Mouse (Mus musculus) heart, postnatal 36 days (tissue): ENCODE measurements around the gene Gpd2. TPM values are rescaled to one million over a fixed set of nuclear protein-coding genes. Genes with fewer than 3 reads are reported as not detected.

Source experiments
- DNase-seq, 2 experiments: peaks; one replicate each; pipeline ENCODE4 v3.0.0; 2021 to 2022
- intact Hi-C: fragments of 180-260 bp; cut with DNase I; formaldehyde crosslinking; loops from one replicate; pipeline ENCODE4 v1.15.1; 2025
- total RNA-seq, 2 experiments: library from RNA; stranded (reverse); gene quantifications; 2 replicates each; pipeline ENCODE4 v1.2.3; 2021

Gpd2 gene
- total RNA-seq, 2 experiments from 2014 or later: 15.4 to 17.5 TPM

GRCm38 (mm10) chr2:57245721-57246328 is 8.4 kb downstream of the Gpd2 start:
- intact Hi-C loops: no loop called here
- DNase-seq: no peak

GRCm38 (mm10) chr2:57250113-57250512 is 12.7 kb downstream of the Gpd2 start:
- DNase-seq: no peak
- intact Hi-C loops: no loop called here

DNA sequence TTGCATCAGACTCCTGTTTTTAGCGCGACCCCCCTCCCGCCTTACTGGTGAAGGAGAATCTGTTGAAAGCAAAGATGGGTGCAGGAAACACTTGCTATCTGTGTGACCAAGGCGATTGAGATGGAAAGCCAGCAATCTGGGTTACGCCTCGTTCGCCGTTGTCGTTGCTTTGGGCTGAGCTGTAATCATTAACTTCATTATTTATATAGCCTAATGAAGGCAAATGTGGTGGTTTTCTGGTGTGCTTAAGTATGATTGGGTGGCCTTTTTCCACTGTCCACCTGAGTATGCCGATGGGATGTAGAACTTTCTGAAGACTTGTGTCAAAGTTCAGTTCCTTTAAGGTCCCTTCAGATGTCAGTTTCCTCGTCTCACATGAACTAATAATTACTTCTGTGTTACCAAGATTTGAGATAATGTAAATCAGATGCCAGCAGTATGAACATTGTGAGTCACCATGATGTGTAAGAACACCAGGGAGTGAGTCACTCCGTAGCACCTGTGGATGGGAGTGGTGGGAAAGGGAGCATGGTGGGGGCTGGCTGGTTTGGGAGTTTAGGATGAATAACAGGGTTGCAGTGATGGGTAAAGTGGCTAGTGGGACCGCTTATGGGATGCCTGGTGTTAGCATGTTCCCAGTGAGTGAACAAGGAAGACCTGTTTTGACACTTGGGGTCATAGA is 14.3 kb downstream of the Gpd2 start:
- intact Hi-C loops: no loop called here
- no peak for DNase-seq

- intact Hi-C loops: no loop called here
Measured at GRCm38 (mm10) chr2:57252542-57253301, 15.3 kb downstream of the Gpd2 start.

GRCm38 (mm10) chr2:57254267-57254666 is 16.8 kb downstream of the Gpd2 start:
- no peak for DNase-seq
- intact Hi-C loops: no loop called here

More at GRCm38 (mm10) chr2:57252542-57253301, 15.3 kb downstream of the Gpd2 start:
- DNase-seq: no peak

DNA sequence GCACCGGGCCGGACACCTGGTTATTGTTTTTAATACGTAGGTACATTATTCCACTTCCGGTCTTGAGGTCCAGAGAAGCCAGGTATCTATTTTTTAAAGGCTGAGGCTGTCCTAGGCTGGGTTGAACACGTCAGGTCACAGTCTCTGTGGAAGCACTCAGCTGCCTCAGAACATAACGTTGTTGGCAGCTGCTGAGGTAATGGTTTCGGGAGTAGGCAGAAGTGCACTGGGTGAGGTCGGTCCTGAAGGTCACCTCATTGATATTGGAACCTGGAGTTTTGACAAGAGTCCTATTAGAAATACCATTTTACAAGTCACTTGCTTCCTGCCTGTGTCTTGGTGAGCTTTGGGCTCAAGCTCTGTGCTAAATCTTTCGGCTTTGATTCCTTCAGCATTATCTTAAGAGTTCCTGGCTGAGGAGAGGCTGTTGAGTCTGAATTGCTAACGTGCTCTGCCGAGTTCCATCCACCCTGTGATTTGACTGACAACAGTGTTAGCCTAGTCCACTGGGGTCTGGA is 17.8 kb downstream of the Gpd2 start:
- intact Hi-C loops: no loop called here
- no peak for DNase-seq

DNA sequence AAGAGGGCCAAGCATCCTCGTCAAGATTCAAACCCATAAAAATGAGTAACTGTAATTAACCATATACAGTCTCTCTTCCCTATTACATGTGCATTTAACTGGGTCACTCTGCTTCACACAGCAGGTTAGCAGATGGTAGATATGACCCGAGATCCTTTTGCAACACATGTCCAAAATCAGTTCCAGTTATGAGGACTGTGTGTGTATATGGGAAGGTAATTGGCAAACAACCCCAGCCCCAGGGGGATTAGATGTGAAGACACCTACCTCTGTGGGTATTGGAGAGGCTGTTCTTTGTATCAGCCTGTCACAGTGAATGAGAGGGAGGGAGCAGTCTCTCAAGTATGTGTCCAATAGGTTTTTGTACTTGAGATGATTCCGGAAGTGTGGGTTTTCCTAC is 18.4 kb downstream of the Gpd2 start:
- DNase-seq: no peak
- intact Hi-C loops: no loop called here

DNA sequence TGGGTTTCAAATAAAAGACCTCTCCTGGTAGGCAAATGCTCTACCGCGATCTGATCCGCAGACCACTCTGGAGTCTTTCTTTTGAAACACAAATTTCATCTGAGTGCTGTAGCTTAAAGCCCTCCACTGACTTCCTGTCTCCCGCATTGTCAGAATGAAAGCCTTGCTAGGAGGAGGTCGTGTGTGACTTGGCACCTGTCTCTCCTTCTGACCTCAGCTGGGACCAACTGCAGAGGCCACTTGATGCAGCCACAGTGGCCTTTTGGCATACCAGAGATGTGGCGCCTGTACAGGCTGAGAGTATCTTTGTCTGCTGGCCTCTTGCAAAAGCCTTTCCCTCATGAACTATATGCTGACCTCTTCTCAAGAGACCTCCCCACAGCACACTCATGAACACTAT is 19.0 kb downstream of the Gpd2 start:
- DNase-seq: no peak
- intact Hi-C loops: no loop called here

GRCm38 (mm10) chr2:57261286-57262077 is 24.0 kb downstream of the Gpd2 start:
- intact Hi-C loops: no loop called here
- DNase-seq: no peak

GRCm38 (mm10) chr2:57263431-57263830 is 26.0 kb downstream of the Gpd2 start:
- intact Hi-C loops: no loop called here
- no peak for DNase-seq

DNA sequence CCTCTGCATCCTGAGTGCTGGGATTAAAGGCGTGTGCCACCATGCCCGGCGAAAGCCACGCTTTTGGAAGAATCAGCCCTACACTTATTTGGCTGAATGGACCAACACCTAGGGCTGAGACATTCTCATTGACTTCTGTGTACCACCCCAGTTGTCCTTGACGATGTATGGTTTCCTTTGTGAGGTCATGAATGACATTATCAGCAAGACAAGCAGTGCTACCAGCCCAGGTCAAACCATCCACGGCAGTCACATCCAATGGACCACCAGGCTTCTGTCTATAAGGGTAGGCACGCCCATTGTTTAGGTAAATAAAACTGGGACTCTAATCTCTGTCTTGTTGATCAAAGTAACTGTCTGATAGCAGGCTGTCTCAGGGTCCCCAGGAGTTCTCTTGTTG is 27.5 kb downstream of the Gpd2 start:
- DNase-seq: no peak
- intact Hi-C loops: no loop called here

- DNase-seq: no peak
- intact Hi-C loops: no loop called here
Measured at GRCm38 (mm10) chr2:57266679-57267393, 29.4 kb downstream of the Gpd2 start.

DNA sequence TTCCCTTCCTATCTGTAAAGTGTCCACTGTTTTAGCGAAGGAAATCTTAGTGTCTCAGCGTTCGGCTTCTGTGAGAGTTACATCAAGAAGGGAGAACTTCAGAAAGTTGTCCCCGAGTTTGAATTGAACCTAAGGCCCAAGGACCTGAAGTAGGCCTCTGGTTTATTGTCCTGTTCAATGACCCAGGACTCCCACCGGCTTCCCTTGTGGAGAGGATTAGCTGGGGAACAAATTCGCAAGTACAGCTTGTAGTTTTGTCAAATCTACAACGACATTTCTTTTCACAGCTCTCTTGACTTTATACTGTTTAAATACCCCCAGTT is 29.9 kb downstream of the Gpd2 start:
- intact Hi-C loops: no loop called here
- DNase-seq: no peak

DNA sequence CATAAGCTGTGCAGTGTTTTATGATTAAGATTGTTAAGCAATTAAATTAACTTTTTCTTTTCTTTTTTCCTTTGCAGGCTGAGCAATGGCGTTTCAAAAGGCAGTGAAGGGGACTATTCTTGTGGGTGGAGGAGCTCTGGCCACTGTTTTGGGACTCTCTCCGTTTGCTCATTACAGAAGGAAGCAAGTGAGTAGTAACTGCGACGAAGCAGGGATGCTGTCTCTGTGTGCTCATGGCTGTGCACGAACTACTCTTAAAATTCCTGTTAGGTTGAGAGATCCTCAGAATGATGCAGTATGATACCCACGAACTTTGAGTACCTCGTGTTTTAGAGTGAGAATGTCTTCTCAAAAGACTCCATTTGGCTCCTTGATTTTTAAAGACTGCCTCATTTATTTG is 30.5 kb downstream of the Gpd2 start:
- no peak for DNase-seq
- intact Hi-C loops: no loop called here

GRCm38 (mm10) chr2:57268839-57269238 is 31.4 kb downstream of the Gpd2 start:
- intact Hi-C loops: no loop called here

DNA sequence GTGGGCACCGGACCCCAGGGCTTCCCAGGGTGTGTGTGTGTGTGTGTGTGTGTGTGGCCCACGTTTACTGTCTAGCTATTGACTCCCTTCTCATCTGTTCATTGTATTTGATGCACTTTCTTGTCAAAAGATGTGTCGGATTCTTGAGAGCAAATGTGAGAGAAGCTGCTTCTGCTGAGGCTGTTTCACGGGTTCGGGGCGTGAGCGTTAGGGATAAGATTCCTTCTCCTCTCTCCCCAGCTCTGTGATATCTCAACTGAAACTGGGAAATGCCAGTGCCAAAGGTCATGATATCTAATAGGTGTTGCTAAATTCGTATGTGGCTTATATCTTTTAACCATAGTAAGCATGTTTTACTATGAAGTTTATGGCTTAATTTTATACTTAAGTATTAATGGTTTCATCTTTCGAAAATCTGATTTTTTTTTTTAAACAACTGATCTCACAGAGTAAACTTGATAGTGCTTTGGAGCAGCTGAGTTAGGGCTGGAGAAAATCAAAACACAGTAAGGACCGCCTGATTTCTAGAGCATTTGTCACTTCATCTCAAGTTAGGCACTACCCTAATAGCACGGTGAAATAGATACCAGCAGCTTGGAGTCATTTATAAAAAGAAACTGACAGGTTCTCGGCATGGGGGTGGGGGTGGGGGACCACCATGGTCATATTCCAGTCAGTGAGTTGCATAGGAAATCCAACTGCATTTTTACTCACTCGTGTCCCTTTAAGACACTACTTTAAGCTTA is 32.4 kb downstream of the Gpd2 start:
- intact Hi-C loops: no loop called here
- no peak for DNase-seq

More at GRCm38 (mm10) chr2:57268839-57269238, 31.4 kb downstream of the Gpd2 start:
- DNase-seq: no peak

DNA sequence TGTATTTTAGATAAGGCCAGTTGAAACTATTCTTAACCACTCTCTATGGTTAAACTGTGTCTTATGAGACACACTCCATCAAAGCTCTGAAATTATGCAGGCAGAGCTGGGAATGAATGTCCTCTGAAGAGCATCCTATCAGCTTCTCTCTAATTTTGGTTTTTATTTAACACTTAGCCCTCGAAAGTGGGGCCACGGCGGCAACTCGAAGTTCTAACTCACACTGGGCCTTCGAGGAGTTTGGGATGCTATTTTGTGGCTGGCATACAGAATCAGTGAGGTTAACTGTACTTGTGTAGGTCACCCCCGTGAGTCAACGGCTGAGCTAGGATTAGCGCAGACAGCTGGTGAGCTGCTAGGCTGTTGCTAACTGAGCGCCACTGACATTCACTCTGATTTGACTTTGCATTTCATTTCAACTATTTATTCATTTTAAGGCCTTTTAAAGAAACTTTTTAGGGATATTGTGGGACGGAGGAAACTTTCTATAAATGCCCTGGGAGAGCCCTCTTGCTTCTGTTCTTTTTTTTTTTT is 42.8 kb downstream of the Gpd2 start:
- DNase-seq: no peak
- intact Hi-C loops: no loop called here

DNA sequence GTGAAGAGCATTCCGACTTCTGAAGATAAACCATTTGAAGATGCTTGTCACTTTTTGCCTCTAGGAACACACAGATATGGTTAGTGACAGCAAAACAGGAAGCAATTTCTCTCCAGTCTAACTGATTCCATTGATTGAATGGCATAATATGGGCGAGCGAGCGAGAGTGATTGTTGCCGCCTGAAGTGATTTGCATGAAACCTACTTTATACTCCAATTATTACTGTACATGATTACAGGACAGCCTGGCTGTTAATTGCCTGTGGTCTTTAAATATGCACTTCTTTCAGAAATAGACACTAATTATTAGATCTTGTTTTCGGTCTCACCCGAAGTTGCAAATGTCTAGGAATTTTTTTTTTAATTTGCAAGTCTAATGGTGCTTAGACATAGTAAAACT is 46.4 kb downstream of the Gpd2 start:
- no peak for DNase-seq
- intact Hi-C loops: no loop called here

DNA sequence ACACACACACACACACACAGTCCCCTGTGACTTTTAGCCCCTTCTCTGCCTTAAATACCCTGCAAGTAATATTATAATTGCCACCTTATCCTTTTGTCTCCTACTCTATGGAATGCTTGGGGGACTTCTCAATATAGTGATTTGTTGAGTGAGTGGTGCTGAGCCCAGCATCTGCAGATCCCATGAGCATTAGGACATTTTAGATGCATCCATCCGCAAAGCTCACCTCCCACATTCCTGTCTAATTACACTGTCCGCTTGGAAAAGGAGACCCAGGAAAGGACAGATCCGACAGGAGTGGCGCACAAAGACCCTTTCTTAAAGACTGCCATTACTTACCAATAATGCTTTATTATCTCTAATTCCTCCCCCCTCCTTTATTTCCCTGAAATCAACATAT is 47.8 kb downstream of the Gpd2 start:
- intact Hi-C loops: no loop called here
- no peak for DNase-seq
